Mouse (Mus musculus) spleen, adult 2 months (tissue): ENCODE data around the gene Slc9a9.

Experiments
- CTCF ChIP-seq: fragments of 200-500 bp; IDR thresholded peaks from 2 replicates; pipeline ENCODE4 v1.5.1; 2011; ENCODE audit warnings: mild to moderate bottlenecking, inconsistent platforms; ENCODE audit not compliant: insufficient read depth, insufficient read length, insufficient replicate concordance; ENCODE audit errors: extremely low read depth
- POLR2A ChIP-seq: fragments of 200-500 bp; IDR thresholded peaks from 2 replicates; pipeline ENCODE4 v1.6.1; 2011; ENCODE audit warnings: low read depth, low read length, inconsistent platforms

GRCm38 (mm10) chr9:95110768-95111167 is 441.1 kb downstream of the Slc9a9 start:
- no peak for TF ChIP-seq POLR2A
- TF ChIP-seq CTCF, result no peak
